Mouse (Mus musculus) macrophage (primary cell): ENCODE data around the gene Lyrm1. TPM values are rescaled to one million over a fixed set of nuclear protein-coding genes. Genes with fewer than 3 reads are reported as not detected.

Experiments
- H3K27ac ChIP-seq: fragments of 350-480 bp; formaldehyde crosslinking; 2 replicates; pipeline ENCODE4 v1.9.0; 2021
- H3K36me3 ChIP-seq: fragments of 350-480 bp; formaldehyde crosslinking; 2 replicates; pipeline ENCODE4 v1.9.0; 2021; ENCODE audit errors: inconsistent target
- H3K4me3 ChIP-seq: fragments of 350-480 bp; formaldehyde crosslinking; 2 replicates; pipeline ENCODE4 v1.9.0; 2021; ENCODE audit errors: inconsistent target
- H3K79me2 ChIP-seq: fragments of 350-480 bp; formaldehyde crosslinking; 2 replicates; pipeline ENCODE4 v1.9.0; 2021; ENCODE audit errors: inconsistent target
- WGBS: methylation state at CpG from one replicate; pipeline ENCODE4 v1.1.7; 2026; ENCODE audit warnings: inconsistent platforms; ENCODE audit not compliant: missing documents; 5-methylcytosine and 5-hydroxymethylcytosine counted together
- polyA plus RNA-seq: library from polyadenylated mRNA; stranded (reverse); fragments of 250-400 nt; gene quantifications from 3 replicates; pipeline ENCODE4 v1.2.4, GENCODE M21; 2018; ENCODE audit warnings: inconsistent platforms

Lyrm1 gene
- polyA plus RNA-seq, 1 experiment from 2014 or later: 21.0 TPM

GRCm38 (mm10) chr7:119961107-119961506 is 65.4 kb downstream of the Lyrm1 start:
- H3K4me3 ChIP-seq: no peak overlapping the region
- no peak overlapping the region for H3K27ac ChIP-seq
- 59% methylated on average over 2 of the region's 2 CpGs for WGBS
- no peaks in the 10 kb centered on the region for H3K79me2 ChIP-seq
- no peaks in the 10 kb centered on the region for H3K36me3 ChIP-seq

GRCm38 (mm10) chr7:119965205-119965604 is 69.5 kb downstream of the Lyrm1 start:
- no peaks in the 10 kb centered on the region for H3K79me2 ChIP-seq
- no peak overlapping the region for H3K4me3 ChIP-seq
- H3K27ac ChIP-seq: no peak overlapping the region
- no peaks in the 10 kb centered on the region for H3K36me3 ChIP-seq
- WGBS: 93% methylated on average over 4 of the region's 4 CpGs

GRCm38 (mm10) chr7:119965651-119966395 is 70.2 kb downstream of the Lyrm1 start:
- no peak overlapping the region for H3K27ac ChIP-seq
- no peaks in the 10 kb centered on the region for H3K79me2 ChIP-seq
- H3K4me3 ChIP-seq: no peak overlapping the region
- H3K36me3 ChIP-seq: no peaks in the 10 kb centered on the region
- WGBS: 93% methylated on average over 9 of the region's 9 CpGs

- Histone ChIP-seq H3K4me3 (no peak overlapping the region), H3K79me2 (no peaks in the 10 kb centered on the region), H3K27ac (no peak overlapping the region), H3K36me3 (no peaks in the 10 kb centered on the region)
- WGBS: 67% methylated on average over 2 of the region's 2 CpGs
Observed at GRCm38 (mm10) chr7:119969320-119969719, 73.7 kb downstream of the Lyrm1 start.

- H3K4me3 ChIP-seq: no peak overlapping the region
- no peaks in the 10 kb centered on the region for H3K36me3 ChIP-seq
- no peaks in the 10 kb centered on the region for H3K79me2 ChIP-seq
- 60% methylated on average over 5 of the region's 5 CpGs for WGBS
- no peak overlapping the region for H3K27ac ChIP-seq
Observed at GRCm38 (mm10) chr7:119974214-119974613, 78.6 kb downstream of the Lyrm1 start.

- H3K27ac ChIP-seq: no peak overlapping the region
- H3K79me2 ChIP-seq: no peaks in the 10 kb centered on the region
- WGBS: 92% methylated on average over 6 of the region's 6 CpGs
- no peaks in the 10 kb centered on the region for H3K36me3 ChIP-seq
- H3K4me3 ChIP-seq: no peak overlapping the region
Observed at GRCm38 (mm10) chr7:119976256-119976655, 80.6 kb downstream of the Lyrm1 start.

GRCm38 (mm10) chr7:119977574-119977973 is 81.9 kb downstream of the Lyrm1 start:
- H3K27ac ChIP-seq: no peak overlapping the region
- no peak overlapping the region for H3K4me3 ChIP-seq
- no peaks in the 10 kb centered on the region for H3K79me2 ChIP-seq
- H3K36me3 ChIP-seq: no peaks in the 10 kb centered on the region
- 60% methylated on average over 7 of the region's 7 CpGs for WGBS

GRCm38 (mm10) chr7:119978576-119978975 is 82.9 kb downstream of the Lyrm1 start:
- H3K36me3 ChIP-seq: no peaks in the 10 kb centered on the region
- no peak overlapping the region for H3K27ac ChIP-seq
- H3K79me2 ChIP-seq: no peaks in the 10 kb centered on the region
- no peak overlapping the region for H3K4me3 ChIP-seq

GRCm38 (mm10) chr7:119980170-119980569 is 84.5 kb downstream of the Lyrm1 start:
- 94% methylated on average over 3 of the region's 3 CpGs for WGBS
- Histone ChIP-seq H3K79me2 (no peaks in the 10 kb centered on the region), H3K4me3 (no peak overlapping the region), H3K36me3 (no peaks in the 10 kb centered on the region), H3K27ac (no peak overlapping the region)

GRCm38 (mm10) chr7:119985279-119985912 is 89.7 kb downstream of the Lyrm1 start:
- 77% methylated on average over 3 of the region's 3 CpGs for WGBS

GRCm38 (mm10) chr7:119997066-119997465 is 101.4 kb downstream of the Lyrm1 start:
- H3K36me3 ChIP-seq: no peaks in the 10 kb centered on the region
- H3K79me2 ChIP-seq: no peaks in the 10 kb centered on the region
- WGBS: 83% methylated on average over 6 of the region's 6 CpGs
- no peak overlapping the region for H3K27ac ChIP-seq
- no peak overlapping the region for H3K4me3 ChIP-seq

More at GRCm38 (mm10) chr7:119985279-119985912, 89.7 kb downstream of the Lyrm1 start:
- Histone ChIP-seq H3K4me3 (no peak overlapping the region), H3K36me3 (no peaks in the 10 kb centered on the region), H3K79me2 (no peaks in the 10 kb centered on the region), H3K27ac (no peak overlapping the region)

Other genes starting within 250 kb of the Lyrm1 start
- not detected in 3 replicates for gene Acsm4, start 205.8 kb upstream of the Lyrm1 start, polyA plus RNA-seq
- gene Thumpd1, start 175.1 kb upstream of the Lyrm1 start, polyA plus RNA-seq: 25.7 to 44.7 TPM (median 38.1 TPM) in 3 replicates
- gene Acsm3, start 134.9 kb upstream of the Lyrm1 start, polyA plus RNA-seq: not detected in 3 replicates
- 4.2 to 6.7 TPM (median 6.3 TPM) in 3 replicates for gene Rexo5, start 101.9 kb upstream of the Lyrm1 start, polyA plus RNA-seq
- 3.4 to 5.9 TPM (median 3.4 TPM) in 3 replicates for gene Eri2, start 101.8 kb upstream of the Lyrm1 start, polyA plus RNA-seq
- gene Dcun1d3, start 437 bp downstream of the Lyrm1 start, polyA plus RNA-seq: 6.6 to 9.8 TPM (median 9.0 TPM) in 3 replicates
- gene Dnah3, start 199.4 kb downstream of the Lyrm1 start, polyA plus RNA-seq: not detected in 3 replicates
- gene Tmem159, start 206.5 kb downstream of the Lyrm1 start, polyA plus RNA-seq: 11.1 to 21.2 TPM (median 19.5 TPM) in 3 replicates
- gene Zp2, start 249.4 kb downstream of the Lyrm1 start, polyA plus RNA-seq: not detected in 3 replicates